Mouse (Mus musculus) limb, embryonic 11.5 days (tissue): ENCODE measurements around the gene Ttll13. TPM values are rescaled to one million over a fixed set of nuclear protein-coding genes. Genes with fewer than 3 reads are reported as not detected.

Experiments
- ATAC-seq: fragments of 200-750 bp; cut with Nextera tagmentation; 2 replicates; pipeline ENCODE4 v1.8.0; 2017; ENCODE audit warnings: low read depth; ENCODE audit not compliant: insufficient number of reproducible peaks, low FRiP score, low TSS enrichment
- DNase-seq: peaks from one replicate; pipeline ENCODE4 v3.0.0-alpha.2; 2015; ENCODE audit warnings: low spot score
- H3K27ac ChIP-seq: fragments of 300-500 bp; sonication (generic); replicated peaks from 2 replicates; pipeline ENCODE4 v1.5.1; 2014; ENCODE audit warnings: low read depth, mild to moderate bottlenecking, low read length
- H3K27me3 ChIP-seq: fragments of 300-500 bp; sonication (generic); 2 replicates; pipeline ENCODE4 v1.6.1; 2014; ENCODE audit warnings: mild to moderate bottlenecking, low read length, mixed read lengths; ENCODE audit not compliant: control insufficient read depth, insufficient read depth
- H3K36me3 ChIP-seq: fragments of 300-500 bp; sonication (generic); 2 replicates; pipeline ENCODE4 v1.6.1; 2014; ENCODE audit warnings: mild to moderate bottlenecking, low read length, moderate library complexity, mixed read lengths; ENCODE audit not compliant: control insufficient read depth, insufficient read depth
- H3K4me1 ChIP-seq: fragments of 300-500 bp; sonication (generic); 2 replicates; pipeline ENCODE4 v1.6.1; 2014; ENCODE audit warnings: low read length, mixed read lengths; ENCODE audit not compliant: control insufficient read depth, insufficient read depth
- H3K4me2 ChIP-seq: fragments of 300-500 bp; sonication (generic); 2 replicates; pipeline ENCODE4 v1.6.1; 2014; ENCODE audit warnings: low read depth, mild to moderate bottlenecking, moderate library complexity; ENCODE audit not compliant: severe bottlenecking
- H3K4me3 ChIP-seq: fragments of 300-500 bp; sonication (generic); 2 replicates; pipeline ENCODE4 v1.5.1; 2014; ENCODE audit warnings: low read depth, low read length
- H3K9ac ChIP-seq: fragments of 300-500 bp; sonication (generic); 2 replicates; pipeline ENCODE4 v1.6.1; 2014; ENCODE audit warnings: mild to moderate bottlenecking, low read length
- H3K9me3 ChIP-seq: fragments of 300-500 bp; sonication (generic); 2 replicates; pipeline ENCODE4 v1.6.1; 2016; ENCODE audit warnings: low read length; ENCODE audit not compliant: control insufficient read depth
- WGBS: fragments of 180-500 bp; shearing (Covaris S2); extraction: QIAGEN DNeasy Blood & Tissue Kit; methylation state at CpG from one replicate; pipeline ENCODE4 v1.1.7; 2014; 5-methylcytosine and 5-hydroxymethylcytosine counted together
- polyA plus RNA-seq: library from polyadenylated mRNA; unstranded; fragments of >200 nt; fragmentation: Nextera tagmentation; extraction: Ambion mirVana; gene quantifications from 2 replicates; pipeline ENCODE4 v1.2.1, GENCODE M21; 2014

Ttll13 gene
- polyA plus RNA-seq, 1 experiment from 2014 or later = 0.91 TPM

DNA sequence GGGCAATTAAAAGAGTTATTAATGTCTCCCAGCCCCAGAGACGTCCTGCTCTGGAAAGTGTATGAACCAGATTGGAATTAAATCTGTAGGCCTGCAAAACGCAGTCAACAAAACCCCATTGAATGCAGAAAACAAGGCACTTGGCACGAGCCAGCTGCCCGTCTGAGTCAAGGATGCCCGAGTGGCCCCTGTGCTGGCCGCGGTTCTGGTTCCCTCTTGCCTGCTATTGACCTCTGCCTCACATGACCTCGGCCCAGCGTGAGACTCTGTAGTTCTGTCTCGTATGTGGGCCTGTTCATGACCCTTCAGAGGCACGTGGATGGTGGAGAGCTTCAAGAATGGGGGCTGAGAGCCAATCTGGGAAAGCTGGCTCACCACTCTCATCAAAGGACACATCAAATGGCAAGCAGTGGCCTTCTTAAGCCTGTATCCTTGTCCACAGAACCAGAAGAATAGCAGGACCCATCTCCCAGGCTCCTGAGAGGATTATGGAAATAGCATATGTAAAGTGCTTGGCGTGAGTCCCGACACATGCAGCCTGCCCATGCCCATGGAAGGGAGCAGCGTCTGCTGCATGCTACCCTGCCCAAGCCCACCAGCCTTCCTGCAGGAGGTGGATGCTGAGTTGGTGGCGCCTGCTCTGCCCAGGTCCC, 44.2 kb upstream of the Ttll13 start:
- no peak overlapping the region for H3K4me2 ChIP-seq
- DNase-seq = no peak
- 87% methylated on average over 15 of the region's 15 CpGs for WGBS
- ATAC-seq = no peak
- no peak overlapping the region for H3K4me3 ChIP-seq
- no peaks in the 10 kb centered on the region for H3K27me3 ChIP-seq
- H3K4me1 ChIP-seq = peaks cover 23% of the 10 kb centered on the region
- no peaks in the 10 kb centered on the region for H3K36me3 ChIP-seq
- no peaks in the 10 kb centered on the region for H3K9me3 ChIP-seq
- H3K27ac ChIP-seq = no peak overlapping the region
- H3K9ac ChIP-seq = no peak overlapping the region

DNA sequence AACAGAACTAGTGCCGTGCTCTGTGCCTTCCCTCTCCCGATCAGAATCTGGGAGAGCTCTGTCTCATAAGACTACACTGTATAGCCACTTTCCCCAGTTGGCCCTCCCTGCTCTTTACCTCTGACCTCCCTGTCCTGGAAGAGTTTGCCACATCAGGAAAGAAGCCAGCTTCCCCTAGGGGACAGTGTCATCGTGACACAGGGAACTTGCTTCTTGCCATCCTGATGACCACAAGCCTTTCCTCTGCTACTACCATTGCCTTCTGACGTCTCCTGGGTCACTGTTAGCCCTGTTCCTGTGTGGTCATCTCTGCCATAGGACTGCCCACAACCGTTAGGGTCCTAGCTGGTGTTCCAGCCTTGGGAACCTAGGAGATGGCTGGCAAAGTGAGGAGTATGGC, 43.2 kb upstream of the Ttll13 start:
- Histone ChIP-seq H3K4me2 (no peak overlapping the region), H3K9me3 (no peaks in the 10 kb centered on the region), H3K4me3 (no peak overlapping the region), H3K27ac (no peak overlapping the region), H3K4me1 (peaks cover 20% of the 10 kb centered on the region), H3K9ac (no peak overlapping the region), H3K36me3 (no peaks in the 10 kb centered on the region), H3K27me3 (no peaks in the 10 kb centered on the region)
- ATAC-seq (no peak), DNase-seq (no peak)
- 91% methylated on average over 5 of the region's 5 CpGs for WGBS

DNA sequence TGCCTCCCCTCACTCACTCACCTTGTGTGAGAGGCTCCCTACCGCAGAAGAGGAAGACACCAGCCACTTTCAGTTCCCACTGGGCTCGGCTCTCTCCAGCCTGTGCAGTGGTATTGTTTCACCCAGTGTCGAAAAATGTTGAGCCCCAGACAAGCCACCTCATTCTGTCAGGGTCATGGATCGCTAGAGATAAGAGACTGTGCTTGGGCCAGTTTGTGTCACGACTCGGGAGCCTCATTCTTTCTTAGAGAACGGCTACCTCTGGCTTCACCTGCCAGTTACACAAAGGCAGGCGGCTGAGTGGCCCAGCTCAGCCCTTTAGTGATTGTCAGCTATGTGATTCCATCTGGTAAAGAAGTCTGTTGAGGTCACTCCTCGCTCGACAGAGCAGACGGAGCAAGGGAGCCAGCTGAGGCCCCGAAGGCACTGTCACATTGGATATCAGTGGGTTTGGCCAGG, 42.5 kb upstream of the Ttll13 start:
- Histone ChIP-seq H3K4me1 (peaks cover 20% of the 10 kb centered on the region), H3K4me3 (no peak overlapping the region), H3K9ac (no peak overlapping the region), H3K36me3 (no peaks in the 10 kb centered on the region), H3K9me3 (no peaks in the 10 kb centered on the region), H3K4me2 (no peak overlapping the region), H3K27ac (no peak overlapping the region), H3K27me3 (no peaks in the 10 kb centered on the region)
- DNase-seq (no peak), ATAC-seq (no peak)
- 78% methylated on average over 12 of the region's 12 CpGs for WGBS

DNA sequence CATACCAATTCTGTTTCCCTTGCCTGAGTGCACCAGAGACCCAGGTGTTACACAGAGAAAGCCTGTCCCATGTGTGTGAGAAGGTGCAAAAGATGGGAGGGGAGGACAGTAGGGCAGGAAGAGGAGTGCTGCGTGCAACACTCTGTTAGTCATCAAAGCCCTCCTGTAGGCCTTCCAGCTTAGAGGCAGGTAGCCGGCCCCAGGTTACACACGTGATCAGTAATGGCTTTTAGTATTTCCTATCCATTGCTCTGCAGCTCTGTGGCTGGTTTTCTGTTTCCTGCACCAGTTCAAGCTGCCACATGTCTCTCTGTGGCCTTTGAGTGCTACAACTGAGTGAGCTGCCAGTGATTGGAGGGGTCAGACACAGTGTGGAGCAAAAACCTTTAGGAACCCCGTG, 41.8 kb upstream of the Ttll13 start:
- Histone ChIP-seq H3K36me3 (no peaks in the 10 kb centered on the region), H3K9ac (no peak overlapping the region), H3K27me3 (no peaks in the 10 kb centered on the region), H3K9me3 (no peaks in the 10 kb centered on the region), H3K27ac (no peak overlapping the region), H3K4me1 (peaks cover 17% of the 10 kb centered on the region), H3K4me2 (no peak overlapping the region), H3K4me3 (no peak overlapping the region)
- no peak for DNase-seq
- WGBS = 76% methylated on average over 4 of the region's 4 CpGs
- ATAC-seq = no peak

DNA sequence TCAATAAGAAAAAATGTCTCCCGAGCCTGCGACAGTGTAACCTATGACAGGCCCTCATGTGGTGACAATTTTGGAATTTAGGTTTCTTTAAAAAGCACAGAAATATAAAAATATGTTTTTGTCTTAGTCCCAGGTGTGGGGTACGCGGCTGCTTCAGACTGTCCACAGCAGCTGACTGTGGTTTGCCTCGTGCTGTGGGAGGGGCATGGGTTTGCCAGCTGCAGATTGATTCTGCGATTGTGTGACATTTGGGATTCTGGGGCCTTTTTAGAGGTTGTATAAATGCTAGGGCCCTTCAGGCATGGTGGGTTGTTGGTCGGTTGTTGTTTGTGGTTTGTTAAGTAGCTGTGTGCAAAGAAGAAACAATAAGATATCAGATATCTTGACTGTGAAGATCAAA, 41.2 kb upstream of the Ttll13 start:
- ATAC-seq (no peak), DNase-seq (no peak)
- Histone ChIP-seq H3K27ac (no peak overlapping the region), H3K9me3 (no peaks in the 10 kb centered on the region), H3K4me1 (peaks cover 12% of the 10 kb centered on the region), H3K4me3 (no peak overlapping the region), H3K27me3 (no peaks in the 10 kb centered on the region), H3K36me3 (no peaks in the 10 kb centered on the region), H3K9ac (no peak overlapping the region), H3K4me2 (no peak overlapping the region)
- 89% methylated on average over 7 of the region's 7 CpGs for WGBS

DNA sequence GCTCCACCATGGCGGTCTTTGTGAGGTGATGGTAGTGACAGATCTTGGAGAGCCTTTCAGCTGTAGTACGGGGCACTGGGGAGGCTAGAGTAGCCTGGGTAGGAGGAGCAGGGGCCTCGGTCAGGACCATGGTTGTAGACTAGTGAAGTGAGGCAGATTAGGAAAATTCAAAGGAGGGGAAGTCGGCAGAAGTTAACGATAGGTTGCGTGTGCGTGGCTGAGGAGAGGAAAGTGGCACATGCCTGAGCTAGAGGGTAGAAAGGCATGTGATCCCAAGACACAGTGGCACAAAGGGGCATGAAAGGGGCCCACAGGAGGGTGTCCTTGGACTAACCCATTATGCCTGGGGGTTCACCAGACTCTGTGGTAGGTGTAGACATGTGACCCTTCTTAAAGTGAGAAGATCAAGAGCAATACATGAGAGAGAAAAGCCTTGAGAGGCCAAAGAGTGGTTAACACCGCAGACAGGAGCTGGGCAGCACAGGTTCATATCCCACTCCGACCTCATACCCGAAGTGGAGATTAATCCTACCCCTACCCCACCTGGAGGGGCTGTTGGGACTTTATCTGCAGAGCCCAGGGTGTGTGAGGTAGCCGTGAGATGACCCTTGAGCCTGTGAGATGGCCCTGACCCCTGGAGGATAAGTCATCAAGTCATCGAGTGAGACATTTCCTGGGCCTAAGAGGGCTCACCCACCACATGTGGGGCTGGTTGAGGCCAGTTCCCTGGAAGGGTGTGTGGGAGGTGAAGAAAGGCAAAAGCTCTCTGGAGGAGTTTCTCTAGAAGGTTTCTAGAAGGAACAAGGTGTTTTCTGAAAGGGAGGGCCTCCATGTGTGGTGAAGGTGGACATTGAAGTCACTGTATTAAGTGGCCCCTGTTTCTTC, 40.2 kb upstream of the Ttll13 start:
- Histone ChIP-seq H3K9me3 (no peaks in the 10 kb centered on the region), H3K27me3 (no peaks in the 10 kb centered on the region), H3K27ac (no peak overlapping the region), H3K4me1 (peaks cover 8% of the 10 kb centered on the region), H3K9ac (no peak overlapping the region), H3K4me2 (no peak overlapping the region), H3K4me3 (no peak overlapping the region), H3K36me3 (no peaks in the 10 kb centered on the region)
- ATAC-seq (no peak), DNase-seq (no peak)
- 78% methylated on average over 12 of the region's 12 CpGs for WGBS

DNA sequence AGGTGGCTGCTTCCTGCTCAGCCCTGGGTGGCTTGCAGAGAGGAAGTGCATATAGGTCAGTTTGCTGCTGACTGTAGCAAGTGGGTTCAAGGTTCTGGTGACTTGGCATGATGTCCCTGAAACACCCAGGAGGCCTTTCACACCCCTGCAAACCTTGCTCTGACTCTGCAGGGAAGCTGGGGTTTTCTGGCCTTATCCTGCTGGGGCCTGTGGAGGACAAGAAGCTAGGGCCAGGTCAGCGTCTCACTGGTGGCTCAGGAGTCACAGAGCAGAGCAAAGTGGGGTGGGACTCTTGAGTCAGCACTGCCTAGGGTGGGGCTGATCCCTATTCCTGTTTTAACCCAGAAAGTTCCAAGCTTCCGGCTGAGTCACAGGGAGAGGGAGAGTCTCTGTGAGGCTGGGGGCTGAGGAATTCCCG, 38.9 kb upstream of the Ttll13 start:
- WGBS = 64% methylated on average over 3 of the region's 3 CpGs
- Histone ChIP-seq H3K4me3 (no peak overlapping the region), H3K27me3 (no peaks in the 10 kb centered on the region), H3K27ac (0 out of 2 replicates have a peak overlapping the region, but pooled peaks have one; percentile 30), H3K9ac (no peak overlapping the region), H3K4me2 (no peak overlapping the region), H3K36me3 (no peaks in the 10 kb centered on the region), H3K9me3 (no peaks in the 10 kb centered on the region), H3K4me1 (peaks cover 3% of the 10 kb centered on the region; the same call in 1 of the 2 replicates)
- DNase-seq (no peak), ATAC-seq (no peak)

DNA sequence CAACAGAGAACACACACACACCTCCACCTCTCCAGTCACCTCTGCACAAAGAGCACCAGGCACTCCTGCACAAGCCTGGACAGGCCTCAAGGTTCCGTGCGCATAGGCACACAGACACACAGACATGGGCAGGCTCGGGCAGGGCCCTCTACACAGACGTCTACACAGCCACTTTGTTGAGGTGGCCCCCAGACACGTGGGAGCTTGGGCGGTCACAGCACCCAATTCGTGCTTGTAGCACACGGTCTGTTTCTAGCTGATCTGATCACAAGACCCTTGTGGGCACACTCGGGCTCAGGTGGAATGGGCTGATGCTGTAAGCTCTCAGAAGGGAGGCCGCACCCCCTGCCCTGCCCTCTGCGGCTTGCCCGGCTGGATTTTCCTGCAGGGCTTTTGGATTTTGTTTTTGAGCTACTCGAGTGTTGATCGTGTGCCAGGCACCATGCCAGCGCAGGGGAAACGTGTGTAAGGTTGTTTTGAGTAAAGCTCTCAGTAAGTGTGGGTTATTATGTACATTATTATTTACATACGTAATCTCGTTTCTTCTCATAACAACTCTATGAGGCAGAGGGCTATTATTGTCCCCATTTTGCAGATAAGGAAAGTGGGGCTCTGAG, 38.0 kb upstream of the Ttll13 start:
- ATAC-seq (no peak), DNase-seq (no peak)

More for the DNA sequence above, 38.0 kb upstream of the Ttll13 start:
- H3K4me3 ChIP-seq = no peak overlapping the region
- H3K9me3 ChIP-seq = no peaks in the 10 kb centered on the region
- no peaks in the 10 kb centered on the region for H3K27me3 ChIP-seq
- H3K4me1 ChIP-seq = peaks cover 3% of the 10 kb centered on the region; the same call in 1 of the 2 replicates
- 82% methylated on average over 18 of the region's 18 CpGs for WGBS
- no peak overlapping the region for H3K4me2 ChIP-seq
- H3K27ac ChIP-seq = no peak overlapping the region
- H3K9ac ChIP-seq = no peak overlapping the region
- no peaks in the 10 kb centered on the region; the same call in 1 of the 2 replicates for H3K36me3 ChIP-seq
